Mouse (Mus musculus): ENCODE results near the gene Akap8l. TPM values are rescaled to one million over a fixed set of nuclear protein-coding genes. Genes with fewer than 3 reads are reported as not detected.

Akap8l gene
- polyA plus RNA-seq, 1 experiment from 2014 or later: 59.8 TPM

DNA sequence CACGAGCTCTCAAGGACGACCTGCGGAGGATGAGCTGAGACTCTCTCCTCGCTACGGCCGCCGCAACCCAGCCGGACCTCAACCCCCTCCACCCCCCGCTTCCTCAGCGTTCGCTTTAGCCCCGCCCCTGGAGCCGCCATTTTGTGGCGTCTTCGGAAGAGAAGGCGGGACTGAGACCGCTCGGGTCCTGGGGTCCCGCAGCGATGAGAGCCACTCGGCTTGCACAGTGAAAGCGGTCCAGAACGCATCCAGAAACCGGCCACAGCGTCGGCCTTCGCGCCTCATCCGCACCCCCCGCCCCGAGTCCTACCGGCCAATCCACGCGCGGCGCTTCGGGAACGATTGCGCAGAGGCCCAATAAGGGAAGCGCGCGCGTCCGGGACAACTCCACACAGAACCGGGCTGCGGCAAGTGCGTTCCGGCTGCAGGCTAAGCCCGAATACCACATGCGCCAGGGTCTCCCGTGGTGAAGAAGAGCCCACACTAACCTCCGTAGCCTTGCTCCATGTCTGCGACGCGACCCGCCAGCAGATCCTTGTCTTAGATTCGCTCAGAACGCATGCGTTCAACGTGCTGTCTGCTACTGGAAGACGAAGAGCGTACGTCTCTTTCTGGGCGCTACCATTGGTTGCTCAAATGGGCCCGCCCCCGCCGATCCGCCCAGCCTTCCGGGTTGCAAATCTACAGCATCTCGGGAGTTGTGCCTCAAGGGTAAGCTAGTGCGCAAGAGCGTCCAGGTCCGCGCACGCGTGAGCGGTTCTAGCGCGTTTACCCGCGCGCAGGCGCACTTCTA is 29.6 kb downstream of the Akap8l start, which contains the start of gene Akap8:
Gene Akap8, minus strand, starts transcription at position 642 of the 793 bp plus-strand sequence.
- Histone ChIP-seq H3K4me3 (ENCODE audit: low read depth, low read length) (peak within 1 kb of the TSS; percentile 91), H3K27me3 (replicated peaks; ENCODE audit: control insufficient read depth, insufficient read depth, low read length) (no peaks in the 10 kb centered on the region), H3K36me3 (ENCODE audit: control insufficient read depth, insufficient read depth, low read length) (peaks cover 52% of the 10 kb centered on the region), H3K9ac (ENCODE audit: low read depth, low read length) (peak within 1 kb of the TSS; percentile 90), H3K9me3 (ENCODE audit: control insufficient read depth, low read length) (no peaks in the 10 kb centered on the region), H3K27ac (replicated peaks; ENCODE audit: low read depth, low read length) (peak within 1 kb of the TSS; percentile 96), H3K4me2 (ENCODE audit: low read depth, low read length) (peak within 1 kb of the TSS; percentile 86), H3K4me1 (ENCODE audit: control insufficient read depth, insufficient read depth, low read length) (peaks cover 10% of the 10 kb centered on the region)
- DNase-seq (ENCODE audit: low spot score): peak; percentile 100
- peak; percentile 98 for ATAC-seq (ENCODE audit: low read depth)
- under 1% methylated on average over 78 of the region's 83 CpGs for WGBS

GRCm38 (mm10) chr17:32319950-32320349 is 30.5 kb downstream of the Akap8l start:
- H3K27ac ChIP-seq (replicated peaks; ENCODE audit: low read depth, low read length): peak overlapping the region; percentile 96
- H3K4me3 ChIP-seq (ENCODE audit: low read depth, low read length): peak overlapping the region; percentile 91
- 0% methylated on average over 7 of the region's 7 CpGs for WGBS
- H3K9ac ChIP-seq (ENCODE audit: low read depth, low read length): peak overlapping the region; percentile 90
- H3K27me3 ChIP-seq (replicated peaks; ENCODE audit: control insufficient read depth, insufficient read depth, low read length): no peaks in the 10 kb centered on the region
- H3K9me3 ChIP-seq (ENCODE audit: control insufficient read depth, low read length): no peaks in the 10 kb centered on the region
- no peak for ATAC-seq (ENCODE audit: low read depth)
- H3K36me3 ChIP-seq (ENCODE audit: control insufficient read depth, insufficient read depth, low read length): peaks cover 52% of the 10 kb centered on the region
- peak; percentile 33 for DNase-seq (ENCODE audit: low spot score)
- H3K4me2 ChIP-seq (ENCODE audit: low read depth, low read length): peak overlapping the region; percentile 86
- peaks cover 10% of the 10 kb centered on the region for H3K4me1 ChIP-seq (ENCODE audit: control insufficient read depth, insufficient read depth, low read length)

- Histone ChIP-seq H3K4me2 (ENCODE audit: low read depth, low read length) (no peak overlapping the region), H3K4me1 (ENCODE audit: control insufficient read depth, insufficient read depth, low read length) (peaks cover 10% of the 10 kb centered on the region), H3K36me3 (ENCODE audit: control insufficient read depth, insufficient read depth, low read length) (peaks cover 60% of the 10 kb centered on the region), H3K9me3 (ENCODE audit: control insufficient read depth, low read length) (no peaks in the 10 kb centered on the region), H3K4me3 (ENCODE audit: low read depth, low read length) (no peak overlapping the region), H3K9ac (ENCODE audit: low read depth, low read length) (peak overlapping the region; percentile 0; the same call in 1 of the 2 replicates), H3K27me3 (replicated peaks; ENCODE audit: control insufficient read depth, insufficient read depth, low read length) (no peaks in the 10 kb centered on the region), H3K27ac (replicated peaks; ENCODE audit: low read depth, low read length) (no peak overlapping the region)
- 93% methylated on average over 3 of the region's 3 CpGs for WGBS
- DNase-seq (ENCODE audit: low spot score) (no peak), ATAC-seq (ENCODE audit: low read depth) (no peak)
These were observed 32.7 kb downstream of the Akap8l start for GRCm38 (mm10) chr17:32317708-32318107.

- peaks cover 8% of the 10 kb centered on the region for H3K4me1 ChIP-seq (ENCODE audit: control insufficient read depth, insufficient read depth, low read length)
- peaks cover 67% of the 10 kb centered on the region for H3K36me3 ChIP-seq (ENCODE audit: control insufficient read depth, insufficient read depth, low read length)
- H3K27me3 ChIP-seq (replicated peaks; ENCODE audit: control insufficient read depth, insufficient read depth, low read length): no peaks in the 10 kb centered on the region
- no peak overlapping the region for H3K27ac ChIP-seq (replicated peaks; ENCODE audit: low read depth, low read length)
- DNase-seq (ENCODE audit: low spot score): no peak
- H3K9me3 ChIP-seq (ENCODE audit: control insufficient read depth, low read length): no peaks in the 10 kb centered on the region
- ATAC-seq (ENCODE audit: low read depth): no peak
- no peak overlapping the region for H3K9ac ChIP-seq (ENCODE audit: low read depth, low read length)
- no peak overlapping the region for H3K4me2 ChIP-seq (ENCODE audit: low read depth, low read length)
- H3K4me3 ChIP-seq (ENCODE audit: low read depth, low read length): no peak overlapping the region
- 90% methylated on average over 8 of the region's 8 CpGs for WGBS
These were observed 33.4 kb downstream of the Akap8l start for GRCm38 (mm10) chr17:32317032-32317431.

- H3K27ac ChIP-seq (replicated peaks; ENCODE audit: low read depth, low read length): no peak overlapping the region
- 95% methylated on average over 5 of the region's 5 CpGs for WGBS
- ATAC-seq (ENCODE audit: low read depth): no peak
These were observed 34.8 kb downstream of the Akap8l start for GRCm38 (mm10) chr17:32315560-32315959.

DNA sequence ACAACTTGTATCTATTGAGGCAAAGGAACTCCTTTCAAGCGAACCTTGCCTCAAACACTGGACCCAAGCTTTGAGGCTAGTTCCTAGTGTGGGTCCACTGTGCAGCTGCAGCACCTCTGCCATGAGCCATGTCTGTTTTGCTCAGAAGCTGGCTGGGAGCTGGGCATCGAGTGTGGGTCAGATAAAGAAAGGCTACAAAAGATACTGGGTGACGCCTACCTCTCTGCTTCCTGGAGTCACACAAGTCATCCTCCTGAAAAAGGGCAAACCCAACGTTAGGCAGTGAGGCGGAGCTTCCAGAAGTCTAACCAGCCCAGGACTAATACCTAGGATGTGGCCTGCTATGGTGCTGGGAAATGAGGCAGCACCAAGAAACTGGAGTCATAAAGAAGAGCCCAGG is 36.5 kb downstream of the Akap8l start:
- Histone ChIP-seq H3K36me3 (ENCODE audit: control insufficient read depth, insufficient read depth, low read length) (peaks cover 98% of the 10 kb centered on the region), H3K27ac (replicated peaks; ENCODE audit: low read depth, low read length) (no peak overlapping the region)
- WGBS: 80% methylated on average over 5 of the region's 5 CpGs

More at GRCm38 (mm10) chr17:32315560-32315959, 34.8 kb downstream of the Akap8l start:
- H3K4me1 ChIP-seq (ENCODE audit: control insufficient read depth, insufficient read depth, low read length): peaks cover 6% of the 10 kb centered on the region
- DNase-seq (ENCODE audit: low spot score): no peak
- no peak overlapping the region for H3K4me2 ChIP-seq (ENCODE audit: low read depth, low read length)
- no peaks in the 10 kb centered on the region for H3K9me3 ChIP-seq (ENCODE audit: control insufficient read depth, low read length)
- no peak overlapping the region for H3K4me3 ChIP-seq (ENCODE audit: low read depth, low read length)
- no peak overlapping the region for H3K9ac ChIP-seq (ENCODE audit: low read depth, low read length)
- no peaks in the 10 kb centered on the region for H3K27me3 ChIP-seq (replicated peaks; ENCODE audit: control insufficient read depth, insufficient read depth, low read length)
- H3K36me3 ChIP-seq (ENCODE audit: control insufficient read depth, insufficient read depth, low read length): peaks cover 81% of the 10 kb centered on the region

GRCm38 (mm10) chr17:32312801-32313200 is 37.6 kb downstream of the Akap8l start:
- ATAC-seq (ENCODE audit: low read depth) (no peak), DNase-seq (ENCODE audit: low spot score) (no peak)
- Histone ChIP-seq H3K4me3 (ENCODE audit: low read depth, low read length) (no peak overlapping the region), H3K27me3 (replicated peaks; ENCODE audit: control insufficient read depth, insufficient read depth, low read length) (no peaks in the 10 kb centered on the region), H3K36me3 (ENCODE audit: control insufficient read depth, insufficient read depth, low read length) (peaks cover 100% of the 10 kb centered on the region), H3K4me2 (ENCODE audit: low read depth, low read length) (no peak overlapping the region), H3K9me3 (ENCODE audit: control insufficient read depth, low read length) (no peaks in the 10 kb centered on the region), H3K27ac (replicated peaks; ENCODE audit: low read depth, low read length) (no peak overlapping the region), H3K4me1 (ENCODE audit: control insufficient read depth, insufficient read depth, low read length) (no peaks in the 10 kb centered on the region), H3K9ac (ENCODE audit: low read depth, low read length) (no peak overlapping the region)
- WGBS: 98% methylated on average over 8 of the region's 8 CpGs

More for the DNA sequence above, 36.5 kb downstream of the Akap8l start:
- no peak overlapping the region for H3K4me2 ChIP-seq (ENCODE audit: low read depth, low read length)
- H3K4me1 ChIP-seq (ENCODE audit: control insufficient read depth, insufficient read depth, low read length): 0 out of 2 replicates have a peak, but pooled peaks cover under 1% of the 10 kb centered on the region
- no peak overlapping the region for H3K4me3 ChIP-seq (ENCODE audit: low read depth, low read length)
- ATAC-seq (ENCODE audit: low read depth): no peak
- DNase-seq (ENCODE audit: low spot score): no peak
- H3K27me3 ChIP-seq (replicated peaks; ENCODE audit: control insufficient read depth, insufficient read depth, low read length): no peaks in the 10 kb centered on the region
- no peaks in the 10 kb centered on the region for H3K9me3 ChIP-seq (ENCODE audit: control insufficient read depth, low read length)
- no peak overlapping the region for H3K9ac ChIP-seq (ENCODE audit: low read depth, low read length)

- no peak overlapping the region for H3K4me2 ChIP-seq (ENCODE audit: low read depth, low read length)
- no peak overlapping the region for H3K9ac ChIP-seq (ENCODE audit: low read depth, low read length)
- no peak overlapping the region for H3K27ac ChIP-seq (replicated peaks; ENCODE audit: low read depth, low read length)
- DNase-seq (ENCODE audit: low spot score) (no peak), ATAC-seq (ENCODE audit: low read depth) (no peak)
- no peaks in the 10 kb centered on the region for H3K4me1 ChIP-seq (ENCODE audit: control insufficient read depth, insufficient read depth, low read length)
- 96% methylated on average over 4 of the region's 4 CpGs for WGBS
- peaks cover 100% of the 10 kb centered on the region for H3K36me3 ChIP-seq (ENCODE audit: control insufficient read depth, insufficient read depth, low read length)
- H3K27me3 ChIP-seq (replicated peaks; ENCODE audit: control insufficient read depth, insufficient read depth, low read length): no peaks in the 10 kb centered on the region
- no peak overlapping the region for H3K4me3 ChIP-seq (ENCODE audit: low read depth, low read length)
- H3K9me3 ChIP-seq (ENCODE audit: control insufficient read depth, low read length): no peaks in the 10 kb centered on the region
These were observed 42.4 kb downstream of the Akap8l start for GRCm38 (mm10) chr17:32307963-32308362.

GRCm38 (mm10) chr17:32298125-32298524 is 52.3 kb downstream of the Akap8l start:
- Histone ChIP-seq H3K9ac (ENCODE audit: low read depth, low read length) (no peak overlapping the region), H3K9me3 (ENCODE audit: control insufficient read depth, low read length) (no peaks in the 10 kb centered on the region), H3K4me1 (ENCODE audit: control insufficient read depth, insufficient read depth, low read length) (no peaks in the 10 kb centered on the region), H3K36me3 (ENCODE audit: control insufficient read depth, insufficient read depth, low read length) (peaks cover 5% of the 10 kb centered on the region), H3K27me3 (replicated peaks; ENCODE audit: control insufficient read depth, insufficient read depth, low read length) (no peaks in the 10 kb centered on the region), H3K27ac (replicated peaks; ENCODE audit: low read depth, low read length) (no peak overlapping the region), H3K4me3 (ENCODE audit: low read depth, low read length) (no peak overlapping the region), H3K4me2 (ENCODE audit: low read depth, low read length) (no peak overlapping the region)
- no peak for ATAC-seq (ENCODE audit: low read depth)
- WGBS: 74% methylated on average over 1 of the region's 1 CpGs
- no peak for DNase-seq (ENCODE audit: low spot score)
